21 mouse cellular contexts compared by ENCODE assay signal in genomic region chr13:104762401-104762800, GRCm38 (mm10). TPM values are rescaled to one million over a fixed set of nuclear protein-coding genes. Genes with fewer than 3 reads are reported as not detected.
DNase-seq lines count a peak whose midpoint lies in the region; ATAC-seq and TF ChIP-seq lines count a peak whose summit lies in the region.
"Had no signal": no experiment of that assay in that cellular context is flagged by ENCODE, and none has a peak within 500 bp of the region (broad histone marks: within the 10 kb centered on the region; RNA-seq: fewer than 3 reads in every experiment).

No protein-coding gene starts in this region.

- H3K27ac ChIP-seq in cerebellum, adult 2 months (ENCODE audit: insufficient read depth, low read length) = peak overlapping the region; percentile 71
- H3K27ac ChIP-seq in midbrain, embryonic 10.5 days (replicated peaks) = no peak overlapping the region
- H3K27ac ChIP-seq in hindbrain, embryonic 13.5 days = no peak overlapping the region
- H3K27ac ChIP-seq: forebrain, embryonic 10.5 days; forebrain, embryonic 13.5 days; heart, adult 2 months; heart, embryonic 10.5 days; heart, embryonic 13.5 days; hindbrain, embryonic 15.5 days had no signal

- no peak for ATAC-seq in hindbrain, embryonic 13.5 days (ENCODE audit: low FRiP score)
- ATAC-seq: forebrain, embryonic 13.5 days; forebrain, embryonic 16.5 days; intestine, postnatal 0 days had no signal

- no peaks in the 10 kb centered on the region for H3K9me3 ChIP-seq in midbrain, embryonic 10.5 days (replicated peaks)
- no peaks in the 10 kb centered on the region for H3K9me3 ChIP-seq in hindbrain, embryonic 13.5 days
- H3K9me3 ChIP-seq: forebrain, embryonic 10.5 days; forebrain, embryonic 13.5 days; heart, embryonic 10.5 days; heart, embryonic 13.5 days; hindbrain, embryonic 15.5 days had no signal

- H3K36me3 ChIP-seq in midbrain, embryonic 10.5 days = no peaks in the 10 kb centered on the region
- H3K36me3 ChIP-seq in hindbrain, embryonic 13.5 days = 0 out of 2 replicates have a peak, but pooled peaks cover 3% of the 10 kb centered on the region
- H3K36me3 ChIP-seq: forebrain, embryonic 10.5 days; heart, embryonic 10.5 days; heart, embryonic 13.5 days; hindbrain, embryonic 15.5 days had no signal

- H3K4me3 ChIP-seq in cerebellum, adult 2 months (replicated peaks; ENCODE audit: insufficient read depth, low read depth, low read length) = no peak overlapping the region
- H3K4me3 ChIP-seq in midbrain, embryonic 10.5 days = no peak overlapping the region
- no peak overlapping the region for H3K4me3 ChIP-seq in hindbrain, embryonic 13.5 days
- H3K4me3 ChIP-seq: forebrain, embryonic 10.5 days; forebrain, embryonic 13.5 days; heart, adult 2 months; heart, embryonic 10.5 days; heart, embryonic 13.5 days; hindbrain, embryonic 15.5 days had no signal

- 24% methylated on average over 4 of the region's 4 CpGs for WGBS in cerebellum, adult 2 months
- 89% methylated on average over 4 of the region's 4 CpGs for WGBS in midbrain, embryonic 10.5 days
- 89% methylated on average over 4 of the region's 4 CpGs for WGBS in hindbrain, embryonic 13.5 days

- no peak for TF ChIP-seq POLR2A in cerebellum, adult 2 months (IDR thresholded peaks at IDR 0.05; ENCODE audit: borderline replicate concordance, insufficient read depth, low read length)

- no peaks in the 10 kb centered on the region for H3K27me3 ChIP-seq in cerebellum, adult 2 months (ENCODE audit: control insufficient read depth, insufficient read depth, low read length)
- H3K27me3 ChIP-seq in midbrain, embryonic 10.5 days (ENCODE audit: low read depth, poor library complexity, severe bottlenecking) = no peaks in the 10 kb centered on the region
- H3K27me3 ChIP-seq in hindbrain, embryonic 13.5 days = no peaks in the 10 kb centered on the region
- H3K27me3 ChIP-seq: forebrain, embryonic 13.5 days; heart, embryonic 13.5 days; hindbrain, embryonic 15.5 days had no signal

- H3K9ac ChIP-seq in hindbrain, embryonic 13.5 days = no peak overlapping the region
- H3K9ac ChIP-seq: forebrain, embryonic 13.5 days; heart, embryonic 13.5 days; hindbrain, embryonic 15.5 days had no signal

- no peak for TF ChIP-seq CTCF in cerebellum, adult 2 months (IDR thresholded peaks at IDR 0.05; ENCODE audit: borderline replicate concordance, insufficient read depth, low read depth, low read length)

- peak in 1 of 2 experiments; percentile 56 for DNase-seq in cerebellum, adult 2 months
- DNase-seq in cerebellum, postnatal 4 days (ENCODE audit: low spot score in 2 of 2) = no peak
- peak; percentile 41 for DNase-seq in cerebellum, adult 9-10 months
- peak; percentile 34 to 57 for DNase-seq in cerebellum, postnatal 25 days
- DNase-seq in midbrain, embryonic 10.5 days (ENCODE audit: low spot score) = no peak
- DNase-seq: adrenal gland, adult 8-10 months; adrenal gland, postnatal 25 days; gastrocnemius, postnatal 10 days; gastrocnemius, postnatal 36 days; heart, adult 2 months; heart, postnatal 14 days; heart, postnatal 4 days; kidney, adult 2 months had no signal

- H3K4me1 ChIP-seq in cerebellum, adult 2 months (ENCODE audit: control insufficient read depth, insufficient read depth, low read length) = peaks cover 9% of the 10 kb centered on the region
- no peaks in the 10 kb centered on the region for H3K4me1 ChIP-seq in midbrain, embryonic 10.5 days
- H3K4me1 ChIP-seq in hindbrain, embryonic 13.5 days (replicated peaks) = no peaks in the 10 kb centered on the region
- H3K4me1 ChIP-seq: forebrain, embryonic 10.5 days; forebrain, embryonic 13.5 days; hindbrain, embryonic 15.5 days had no signal

- H3K4me2 ChIP-seq in hindbrain, embryonic 13.5 days = no peak overlapping the region
- H3K4me2 ChIP-seq: forebrain, embryonic 13.5 days; heart, embryonic 13.5 days; hindbrain, embryonic 15.5 days had no signal

RNA-seq across cellular contexts. Expression of gene Srek1ip1, which starts 29.9 kb away (rescaled TPM):
- polyA plus RNA-seq in cerebellum, adult 2 months (2012; rRNA removed) = 16.7 and 16.8 TPM in 2 replicates
- polyA plus RNA-seq in midbrain, embryonic 10.5 days (2016; fragmentation: Nextera tagmentation; extraction: Ambion mirVana) = 20.6 and 22.0 TPM in 2 replicates
- 18.2 and 18.9 TPM in 2 replicates for polyA plus RNA-seq in hindbrain, embryonic 13.5 days (2015; fragmentation: Nextera tagmentation; extraction: Ambion mirVana)

RNA-seq across cellular contexts. Expression of gene Cwc27, which starts 54.5 kb away (rescaled TPM):
- polyA plus RNA-seq in cerebellum, adult 2 months (2012; rRNA removed) = 15.2 and 16.4 TPM in 2 replicates
- 34.1 and 35.5 TPM in 2 replicates for polyA plus RNA-seq in midbrain, embryonic 10.5 days (2016; fragmentation: Nextera tagmentation; extraction: Ambion mirVana)
- polyA plus RNA-seq in hindbrain, embryonic 13.5 days (2015; fragmentation: Nextera tagmentation; extraction: Ambion mirVana) = 25.2 and 29.7 TPM in 2 replicates

Comparison
In these comparisons a context has a peak if more than half of its experiments do, and no peak if none do; other contexts are left out.
1. DNase-seq: peak in cerebellum, adult 9-10 months (single experiment) and cerebellum, postnatal 25 days (2 of 2); none in cerebellum, postnatal 4 days (0 of 2) and midbrain, embryonic 10.5 days (single experiment).